ENCODE assay signal across 9 mouse cellular contexts in genomic region chr9:108935991-108936390, GRCm38 (mm10). TPM values are rescaled to one million over a fixed set of nuclear protein-coding genes. Genes with fewer than 3 reads are reported as not detected.
DNase-seq lines count a peak whose midpoint lies in the region; ATAC-seq and TF ChIP-seq lines count a peak whose summit lies in the region.
"Had no signal": no experiment of that assay in that cellular context is flagged by ENCODE, and none has a peak within 500 bp of the region (broad histone marks: within the 10 kb centered on the region; RNA-seq: fewer than 3 reads in every experiment).

No protein-coding gene starts in this region.

- peak overlapping the region; percentile 80 for H3K4me3 ChIP-seq in heart, embryonic 13.5 days
- H3K4me3 ChIP-seq in embryonic facial prominence, embryonic 12.5 days = peak overlapping the region; percentile 99; the same call in 1 of the 2 replicates
- no peak overlapping the region for H3K4me3 ChIP-seq in hindbrain, postnatal 0 days (ENCODE audit: low read length)
- H3K4me3 ChIP-seq in midbrain, embryonic 12.5 days = peak overlapping the region; percentile 77

- TF ChIP-seq CTCF in hindbrain, postnatal 0 days (IDR thresholded peaks at IDR 0.05; ENCODE audit: low read depth) = no peak

- H3K9ac ChIP-seq in heart, embryonic 13.5 days = no peak overlapping the region
- no peak overlapping the region for H3K9ac ChIP-seq in embryonic facial prominence, embryonic 12.5 days
- no peak overlapping the region for H3K9ac ChIP-seq in hindbrain, postnatal 0 days (replicated peaks; ENCODE audit: low read length)
- H3K9ac ChIP-seq in midbrain, embryonic 12.5 days (replicated peaks) = no peak overlapping the region

- no peak for ATAC-seq in heart, embryonic 13.5 days (ENCODE audit: extremely low read depth, insufficient number of reproducible peaks, low FRiP score, low TSS enrichment)
- ATAC-seq in embryonic facial prominence, embryonic 12.5 days (ENCODE audit: insufficient number of reproducible peaks, insufficient read depth, low FRiP score, low TSS enrichment) = no peak
- ATAC-seq in hindbrain, postnatal 0 days = 0 out of 2 replicates have a peak, but pooled peaks have one; percentile 1
- ATAC-seq in midbrain, embryonic 12.5 days (ENCODE audit: low FRiP score, low read depth) = 0 out of 2 replicates have a peak, but pooled peaks have one; percentile 14

- H3K27ac ChIP-seq in heart, embryonic 13.5 days (replicated peaks) = no peak overlapping the region
- no peak overlapping the region for H3K27ac ChIP-seq in embryonic facial prominence, embryonic 12.5 days
- H3K27ac ChIP-seq in hindbrain, postnatal 0 days = no peak overlapping the region
- H3K27ac ChIP-seq in midbrain, embryonic 12.5 days (replicated peaks) = no peak overlapping the region

- H3K4me1 ChIP-seq in heart, embryonic 13.5 days = peaks cover 6% of the 10 kb centered on the region
- peaks cover 5% of the 10 kb centered on the region; the same call in 1 of the 2 replicates for H3K4me1 ChIP-seq in embryonic facial prominence, embryonic 12.5 days
- peaks cover 4% of the 10 kb centered on the region; the same call in 1 of the 2 replicates for H3K4me1 ChIP-seq in hindbrain, postnatal 0 days (ENCODE audit: insufficient read depth, low read length)
- peaks cover 6% of the 10 kb centered on the region for H3K4me1 ChIP-seq in midbrain, embryonic 12.5 days

- DNase-seq in heart, adult 18-20 months = no peak
- no peak for DNase-seq in hindbrain, postnatal 0 days (ENCODE audit: low spot score)
- no peak for DNase-seq in adrenal gland, postnatal 25 days
- DNase-seq in frontal cortex, adult 2 months (ENCODE audit: extremely low spot score in 1 of 2, low spot score in 1 of 2) = no peak
- no peak for DNase-seq in lung, postnatal 25 days (ENCODE audit: low spot score)

- peaks cover 32% of the 10 kb centered on the region for H3K36me3 ChIP-seq in heart, embryonic 13.5 days
- H3K36me3 ChIP-seq in embryonic facial prominence, embryonic 12.5 days = peaks cover 26% of the 10 kb centered on the region
- H3K36me3 ChIP-seq in hindbrain, postnatal 0 days (ENCODE audit: insufficient read depth, low read length) = peaks cover 20% of the 10 kb centered on the region
- H3K36me3 ChIP-seq in midbrain, embryonic 12.5 days = peaks cover 28% of the 10 kb centered on the region

- no peaks in the 10 kb centered on the region for H3K9me3 ChIP-seq in heart, embryonic 13.5 days
- no peaks in the 10 kb centered on the region for H3K9me3 ChIP-seq in embryonic facial prominence, embryonic 12.5 days
- no peaks in the 10 kb centered on the region for H3K9me3 ChIP-seq in hindbrain, postnatal 0 days (ENCODE audit: low read length)
- no peaks in the 10 kb centered on the region for H3K9me3 ChIP-seq in midbrain, embryonic 12.5 days

- WGBS in heart, embryonic 13.5 days = 14% methylated on average over 3 of the region's 3 CpGs
- 12% methylated on average over 3 of the region's 3 CpGs for WGBS in embryonic facial prominence, embryonic 12.5 days
- 15% methylated on average over 3 of the region's 3 CpGs for WGBS in hindbrain, postnatal 0 days
- WGBS in midbrain, embryonic 12.5 days = 16% methylated on average over 3 of the region's 3 CpGs

- peak overlapping the region; percentile 56 for H3K4me2 ChIP-seq in heart, embryonic 13.5 days
- peak overlapping the region; percentile 26 for H3K4me2 ChIP-seq in embryonic facial prominence, embryonic 12.5 days (replicated peaks)
- H3K4me2 ChIP-seq in hindbrain, postnatal 0 days (ENCODE audit: low read depth, low read length) = peak overlapping the region; percentile 27; the same call in 1 of the 2 replicates
- peak overlapping the region; percentile 92 for H3K4me2 ChIP-seq in midbrain, embryonic 12.5 days (replicated peaks)

- 0 out of 2 replicates have a peak, but pooled peaks cover 3% of the 10 kb centered on the region for H3K27me3 ChIP-seq in heart, embryonic 13.5 days (replicated peaks)
- H3K27me3 ChIP-seq in embryonic facial prominence, embryonic 12.5 days = no peaks in the 10 kb centered on the region
- H3K27me3 ChIP-seq in hindbrain, postnatal 0 days (ENCODE audit: insufficient read depth, low read length) = no peaks in the 10 kb centered on the region
- H3K27me3 ChIP-seq in midbrain, embryonic 12.5 days = no peaks in the 10 kb centered on the region

RNA-seq across cellular contexts. Expression of gene Uqcrc1, which starts 0.4 kb away (rescaled TPM):
- 749 and 828 TPM in 2 replicates for polyA plus RNA-seq in heart, embryonic 13.5 days (2015; fragmentation: Nextera tagmentation; extraction: Ambion mirVana)
- 1,000 to 10,000 TPM; 2,230 to 2,333 TPM for total RNA-seq in heart, adult 18-20 months (2021)
- polyA plus RNA-seq in embryonic facial prominence, embryonic 12.5 days (2016; fragmentation: Nextera tagmentation; extraction: Ambion mirVana) = 426 and 449 TPM in 2 replicates
- total RNA-seq in hindbrain, postnatal 0 days (2014; rRNA removed) = 459 and 483 TPM in 2 replicates
- polyA plus RNA-seq in hindbrain, postnatal 0 days (2015; fragmentation: Nextera tagmentation; extraction: Ambion mirVana) = 568 and 592 TPM in 2 replicates
- polyA plus RNA-seq in midbrain, embryonic 12.5 days (2016; fragmentation: Nextera tagmentation; extraction: Ambion mirVana) = 357 and 375 TPM in 2 replicates
- total RNA-seq in adrenal gland, postnatal 25 days (2021) = 577 and 589 TPM in 2 replicates
- 467 and 477 TPM in 2 replicates for polyA plus RNA-seq in frontal cortex, adult 2 months (2012; rRNA removed)

RNA-seq across cellular contexts. Expression of gene Col7a1, which starts 17.4 kb away (rescaled TPM):
- 0.82 and 1.3 TPM in 2 replicates for polyA plus RNA-seq in heart, embryonic 13.5 days (2015; fragmentation: Nextera tagmentation; extraction: Ambion mirVana)
- under 1 TPM; 0.31 to 0.60 TPM for total RNA-seq in heart, adult 18-20 months (2021)
- 7.7 and 10.9 TPM in 2 replicates for polyA plus RNA-seq in embryonic facial prominence, embryonic 12.5 days (2016; fragmentation: Nextera tagmentation; extraction: Ambion mirVana)
- total RNA-seq in hindbrain, postnatal 0 days (2014; rRNA removed) = 1.9 and 2.0 TPM in 2 replicates
- polyA plus RNA-seq in hindbrain, postnatal 0 days (2015; fragmentation: Nextera tagmentation; extraction: Ambion mirVana) = 0.69 and 1.8 TPM in 2 replicates
- polyA plus RNA-seq in midbrain, embryonic 12.5 days (2016; fragmentation: Nextera tagmentation; extraction: Ambion mirVana) = 1.1 and 3.6 TPM in 2 replicates
- total RNA-seq in adrenal gland, postnatal 25 days (2021) = 3.5 and 6.3 TPM in 2 replicates
- 12.1 and 13.2 TPM in 2 replicates for polyA plus RNA-seq in frontal cortex, adult 2 months (2012; rRNA removed)

RNA-seq across cellular contexts. Expression of gene Tmem89, which starts 21.6 kb away (rescaled TPM):
- not detected in 2 replicates for polyA plus RNA-seq in heart, embryonic 13.5 days (2015; fragmentation: Nextera tagmentation; extraction: Ambion mirVana)
- total RNA-seq in heart, adult 18-20 months (2021) = not detected
- polyA plus RNA-seq in embryonic facial prominence, embryonic 12.5 days (2016; fragmentation: Nextera tagmentation; extraction: Ambion mirVana) = not detected in 2 replicates
- 0.16 TPM in 1 of 2 replicates, not detected in the other for total RNA-seq in hindbrain, postnatal 0 days (2014; rRNA removed)
- 0.30 and 0.37 TPM in 2 replicates for polyA plus RNA-seq in hindbrain, postnatal 0 days (2015; fragmentation: Nextera tagmentation; extraction: Ambion mirVana)
- not detected in 2 replicates for polyA plus RNA-seq in midbrain, embryonic 12.5 days (2016; fragmentation: Nextera tagmentation; extraction: Ambion mirVana)
- total RNA-seq in adrenal gland, postnatal 25 days (2021) = not detected in 2 replicates
- 0.50 TPM in 2 replicates for polyA plus RNA-seq in frontal cortex, adult 2 months (2012; rRNA removed)
- polyA plus RNA-seq: thymus, postnatal 0 days had no signal

RNA-seq across cellular contexts. Expression of gene Ucn2, which starts 49.8 kb away (rescaled TPM):
- not detected in 2 replicates for polyA plus RNA-seq in heart, embryonic 13.5 days (2015; fragmentation: Nextera tagmentation; extraction: Ambion mirVana)
- not detected for total RNA-seq in heart, adult 18-20 months (2021)
- 0.27 and 0.32 TPM in 2 replicates for polyA plus RNA-seq in embryonic facial prominence, embryonic 12.5 days (2016; fragmentation: Nextera tagmentation; extraction: Ambion mirVana)
- total RNA-seq in hindbrain, postnatal 0 days (2014; rRNA removed) = 0.58 TPM in 1 of 2 replicates, not detected in the other
- not detected in 2 replicates for polyA plus RNA-seq in hindbrain, postnatal 0 days (2015; fragmentation: Nextera tagmentation; extraction: Ambion mirVana)
- not detected in 2 replicates for polyA plus RNA-seq in midbrain, embryonic 12.5 days (2016; fragmentation: Nextera tagmentation; extraction: Ambion mirVana)
- 0.82 TPM in 1 of 2 replicates, not detected in the other for total RNA-seq in adrenal gland, postnatal 25 days (2021)
- polyA plus RNA-seq in frontal cortex, adult 2 months (2012; rRNA removed) = 0.38 and 0.92 TPM in 2 replicates
- polyA plus RNA-seq: thymus, postnatal 0 days had no signal

RNA-seq across cellular contexts. Expression of gene Pfkfb4, which starts 55.6 kb away (rescaled TPM):
- 2.8 and 2.9 TPM in 2 replicates for polyA plus RNA-seq in heart, embryonic 13.5 days (2015; fragmentation: Nextera tagmentation; extraction: Ambion mirVana)
- 1 to 10 TPM; 1.3 to 1.6 TPM for total RNA-seq in heart, adult 18-20 months (2021)
- 14.4 and 16.5 TPM in 2 replicates for polyA plus RNA-seq in embryonic facial prominence, embryonic 12.5 days (2016; fragmentation: Nextera tagmentation; extraction: Ambion mirVana)
- total RNA-seq in hindbrain, postnatal 0 days (2014; rRNA removed) = 58.3 and 63.1 TPM in 2 replicates
- 18.6 and 20.5 TPM in 2 replicates for polyA plus RNA-seq in hindbrain, postnatal 0 days (2015; fragmentation: Nextera tagmentation; extraction: Ambion mirVana)
- 18.5 and 20.2 TPM in 2 replicates for polyA plus RNA-seq in midbrain, embryonic 12.5 days (2016; fragmentation: Nextera tagmentation; extraction: Ambion mirVana)
- total RNA-seq in adrenal gland, postnatal 25 days (2021) = 4.5 and 6.5 TPM in 2 replicates
- 17.9 and 18.1 TPM in 2 replicates for polyA plus RNA-seq in frontal cortex, adult 2 months (2012; rRNA removed)

Comparison
In these comparisons a context has a peak if more than half of its experiments do, and no peak if none do; other contexts are left out.
1. ATAC-seq: peak in hindbrain, postnatal 0 days (single experiment) and midbrain, embryonic 12.5 days (single experiment); none in heart, embryonic 13.5 days (single experiment) and embryonic facial prominence, embryonic 12.5 days (single experiment).
2. H3K4me2 ChIP-seq: peak in every context shown above with its lines; median percentile 92 in midbrain, embryonic 12.5 days; 56 in heart, embryonic 13.5 days; 27 in hindbrain, postnatal 0 days; 26 in embryonic facial prominence, embryonic 12.5 days.